Mouse (Mus musculus) left cerebral cortex, postnatal 10 days (tissue): Measurements from ENCODE around the gene Gm20521. TPM values are rescaled to one million over a fixed set of nuclear protein-coding genes. Genes with fewer than 3 reads are reported as not detected.
A peak's percentile ranks its signal among the peaks of the same experiment; 100 is the strongest.

Experiments used
- DNase-seq, 2 experiments: peaks; one replicate each; pipeline ENCODE4 v3.0.0; 2021 to 2022; ENCODE audit warnings: low spot score in 2 of 2, mixed read lengths in 1 of 2; ENCODE audit errors: extremely low spot score in 1 of 2
- intact Hi-C: fragments of 180-260 bp; cut with DNase I; formaldehyde crosslinking; loops from one replicate; pipeline ENCODE4 v1.15.1; 2025
- total RNA-seq, 2 experiments: library from RNA; stranded (reverse); gene quantifications; 2 replicates each; pipeline ENCODE4 v1.2.3; 2021

Gene Gm20521
- total RNA-seq, 2 experiments from 2014 or later: 1.9 TPM; not detected in 1

GRCm38 (mm10) chr14:54884022-54884712 lies 926 bp downstream of the Gm20521 start:
- no peak for DNase-seq
- intact Hi-C loops: no loop called here

GRCm38 (mm10) chr14:54885309-54885708 lies 2.1 kb downstream of the Gm20521 start:
- DNase-seq: no peak
- intact Hi-C loops: no loop called here

DNA sequence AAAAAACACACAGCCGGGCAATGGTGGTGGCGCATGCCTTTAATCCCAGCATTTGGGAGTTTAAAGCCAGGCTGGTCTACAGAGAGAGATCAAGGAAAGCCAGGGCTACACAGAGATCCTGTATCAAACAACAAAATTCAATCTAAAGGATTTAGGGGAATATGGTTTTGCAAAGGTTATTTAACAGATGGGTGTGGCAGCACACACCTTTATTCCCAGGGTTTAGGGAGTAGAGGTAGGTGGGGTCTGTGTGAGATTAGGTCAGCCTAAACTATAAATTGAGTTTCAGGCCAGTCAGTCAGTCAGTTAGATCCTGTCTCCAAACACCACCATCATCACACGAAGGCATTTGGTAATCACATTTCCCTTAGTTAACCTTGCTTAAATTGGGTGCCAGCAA lies 9.0 kb downstream of the Gm20521 start, which contains the start of gene Pabpn1:
TSS of gene Pabpn1 (plus strand) at position 301 of the 400 bp plus-strand sequence.
- DNase-seq: no peak
- intact Hi-C loops: loop anchor here (5.0 kb wide), 1 partner anchor 210 kb away; no protein-coding TSS in a partner anchor

GRCm38 (mm10) chr14:54893651-54894181 lies 10.5 kb downstream of the Gm20521 start:
- peak; percentile 97 to 99 for DNase-seq
- intact Hi-C loops: loop anchor here (5.0 kb wide), 1 partner anchor 209 kb away; no protein-coding TSS in a partner anchor

DNA sequence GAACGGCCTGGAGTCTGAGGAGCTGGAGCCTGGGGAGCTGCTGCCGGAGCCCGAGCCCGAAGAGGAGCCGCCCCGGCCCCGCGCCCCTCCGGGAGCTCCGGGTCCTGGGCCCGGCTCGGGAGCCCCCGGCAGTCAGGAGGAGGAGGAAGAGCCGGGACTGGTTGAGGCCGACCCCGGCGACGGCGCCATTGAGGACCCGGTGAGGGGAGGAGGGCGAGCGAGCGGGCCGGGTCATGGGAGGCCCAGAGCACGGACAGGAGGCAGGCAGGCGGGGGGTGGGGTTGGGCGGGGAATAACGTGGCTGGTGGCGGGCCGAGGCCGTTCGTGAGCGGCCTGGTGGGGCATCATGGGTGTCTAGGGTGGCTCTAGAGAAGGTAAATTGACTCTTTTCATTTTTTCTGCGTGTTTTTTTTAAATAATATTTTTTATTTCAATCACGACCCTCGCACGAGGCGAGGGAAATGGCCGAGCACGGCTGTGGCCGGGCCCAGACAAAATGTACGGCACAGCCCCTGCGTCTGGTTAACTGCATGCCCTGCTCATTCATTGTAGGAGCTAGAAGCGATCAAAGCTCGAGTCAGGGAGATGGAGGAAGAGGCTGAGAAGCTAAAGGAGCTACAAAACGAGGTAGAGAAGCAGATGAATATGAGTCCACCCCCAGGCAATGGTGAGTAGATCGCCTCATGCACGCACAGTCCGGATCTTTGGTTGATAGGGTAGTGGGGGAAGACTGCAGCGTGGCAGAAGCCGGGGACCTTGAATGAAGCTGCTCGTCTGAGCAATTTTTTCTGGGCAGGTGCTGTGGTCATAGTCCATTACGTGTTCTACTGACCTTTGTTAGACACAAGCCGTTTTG lies 11.3 kb downstream of the Gm20521 start:
- intact Hi-C loops: loop anchor here (5.0 kb wide), 1 partner anchor 208 kb away; no protein-coding TSS in a partner anchor
- DNase-seq: peak in 1 of 2 experiments; percentile 81

DNA sequence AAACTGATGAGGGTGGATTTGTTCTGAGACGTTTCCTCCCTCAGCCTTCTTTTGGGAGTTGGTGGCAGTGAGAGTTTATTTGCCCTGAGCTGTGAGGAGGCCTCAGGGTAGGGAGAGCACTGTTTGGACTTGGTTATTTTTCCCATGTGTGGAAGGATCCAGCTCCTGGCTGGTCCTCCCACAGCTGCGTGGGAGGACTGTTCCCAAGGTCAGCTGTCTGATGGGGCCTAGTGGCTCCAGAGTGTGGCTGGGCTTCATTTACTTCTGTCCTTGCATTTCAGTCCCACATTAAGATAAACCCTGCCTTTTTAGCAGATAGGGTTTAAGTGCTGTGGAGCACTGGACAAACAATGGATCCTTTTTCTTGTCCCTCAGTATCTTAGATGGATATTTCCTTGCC lies 14.2 kb downstream of the Gm20521 start:
- no peak for DNase-seq
- intact Hi-C loops: no loop called here

- intact Hi-C loops: loop anchor here (2.0 kb wide), 2 partner anchors 36 to 114 kb away; partner anchors contain the start of genes Cmtm5 and Ngdn
- peak; percentile 69 to 84 for DNase-seq
Measured at GRCm38 (mm10) chr14:54900383-54900782, 17.1 kb downstream of the Gm20521 start.

GRCm38 (mm10) chr14:54903641-54904040 lies 20.4 kb downstream of the Gm20521 start:
- intact Hi-C loops: no loop called here
- DNase-seq: no peak

GRCm38 (mm10) chr14:54908682-54909081 lies 25.4 kb downstream of the Gm20521 start:
- intact Hi-C loops: no loop called here
- no peak for DNase-seq

- intact Hi-C loops: loop anchor here (5.0 kb wide), 1 partner anchor 85 kb away; no protein-coding TSS in a partner anchor
Measured at GRCm38 (mm10) chr14:54912109-54912850, 29.0 kb downstream of the Gm20521 start.

DNA sequence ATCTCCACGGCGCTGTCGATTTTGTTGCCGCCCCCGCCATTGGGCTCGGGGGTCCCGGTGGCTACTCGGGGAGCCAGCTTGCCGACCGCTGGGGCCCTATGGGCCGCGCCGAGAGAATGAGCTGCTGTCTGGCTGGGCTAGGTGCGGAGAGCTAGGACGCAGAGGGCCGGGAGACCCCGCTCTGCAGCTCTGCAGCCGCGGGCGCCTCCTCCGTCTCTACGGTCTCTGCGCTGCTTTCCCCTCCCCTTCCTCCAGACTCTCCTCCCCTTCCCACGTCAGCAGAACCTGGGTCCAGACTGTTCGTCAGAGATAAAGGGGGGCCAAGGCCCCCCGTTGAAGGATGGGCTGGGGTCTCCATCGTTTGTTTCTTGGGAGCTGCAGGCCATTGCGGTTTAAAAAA lies 29.6 kb downstream of the Gm20521 start, which contains the start of gene Slc22a17:
TSS of gene Slc22a17 (minus strand) at position 247 of the 400 bp plus-strand sequence.
- intact Hi-C loops: loop anchor here (5.0 kb wide), 1 partner anchor 84 kb away; no protein-coding TSS in a partner anchor
- DNase-seq: peak; percentile 81 to 88

More at GRCm38 (mm10) chr14:54912109-54912850, 29.0 kb downstream of the Gm20521 start:
- DNase-seq: peak in 1 of 2 experiments; percentile 68

- DNase-seq: no peak
- intact Hi-C loops: loop anchor here (5.0 kb wide), 1 partner anchor 84 kb away; no protein-coding TSS in a partner anchor
Measured at GRCm38 (mm10) chr14:54913343-54913742, 30.1 kb downstream of the Gm20521 start.

- intact Hi-C loops: no loop called here
Measured at GRCm38 (mm10) chr14:54920076-54920685, 36.9 kb downstream of the Gm20521 start.

GRCm38 (mm10) chr14:54924641-54925348 lies 41.6 kb downstream of the Gm20521 start:
- intact Hi-C loops: no loop called here
- no peak for DNase-seq

More at GRCm38 (mm10) chr14:54920076-54920685, 36.9 kb downstream of the Gm20521 start:
- DNase-seq: peak in 1 of 2 experiments; percentile 54

DNA sequence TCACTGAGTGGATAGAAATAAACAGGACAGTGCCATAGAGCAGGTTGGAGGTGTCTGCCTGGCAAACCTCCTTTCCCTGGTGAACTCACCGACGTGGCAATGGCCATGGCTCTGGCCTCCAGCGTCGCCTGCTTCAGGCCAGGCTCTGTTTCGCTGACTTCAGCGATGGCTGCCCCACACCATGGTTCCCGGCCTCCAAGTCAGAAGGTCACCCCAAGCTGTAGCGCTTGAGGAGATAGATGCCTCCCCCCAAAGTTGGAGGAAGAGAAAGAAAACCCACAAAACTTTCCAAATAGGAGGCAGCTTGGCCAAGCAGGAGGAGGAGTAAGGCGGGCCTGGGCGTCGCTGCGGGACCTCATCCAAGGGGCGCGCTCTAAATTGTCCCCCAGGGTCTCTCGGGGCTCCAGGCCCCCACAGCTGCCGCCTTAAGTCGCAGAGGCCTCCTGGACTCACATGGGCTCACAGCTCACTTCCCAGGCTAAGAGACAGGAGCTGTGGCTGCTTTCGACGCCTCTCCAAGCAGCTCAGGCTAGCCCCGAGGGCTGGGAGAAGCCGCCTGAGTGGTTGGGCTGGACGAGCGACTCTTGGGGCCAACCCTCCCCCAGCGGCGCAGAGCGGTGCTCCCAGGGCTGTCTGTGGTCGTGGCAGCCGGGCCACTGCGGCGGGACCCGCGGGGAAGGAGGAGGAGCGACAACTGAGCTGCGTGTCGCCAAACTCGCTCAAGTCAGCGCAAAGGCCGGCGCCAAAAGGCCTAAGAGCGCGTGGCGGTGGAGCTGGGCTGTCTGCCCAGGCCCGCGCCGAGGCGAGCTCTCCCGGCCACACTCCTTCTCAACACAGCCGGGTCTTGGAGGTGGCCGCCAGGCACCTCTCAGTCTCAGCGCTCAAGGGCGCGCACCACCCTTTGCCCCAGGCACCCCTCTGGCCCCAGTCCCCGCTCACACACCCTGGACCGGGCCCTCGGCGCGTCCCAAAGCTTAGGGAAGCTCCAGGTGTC lies 42.4 kb downstream of the Gm20521 start, which contains the start of gene Efs:
TSS of gene Efs (minus strand) at position 778 of the 994 bp plus-strand sequence.
- DNase-seq: peak in 1 of 2 experiments; percentile 75
- intact Hi-C loops: no loop called here
